Mouse (Mus musculus): ENCODE measurements around the gene Plac1.
"Not testable (repeated sequence)": the region's sequence is repeated elsewhere in the genome, so short reads cannot be mapped to it uniquely, and the experiment has no call there.

Plac1 gene

DNA sequence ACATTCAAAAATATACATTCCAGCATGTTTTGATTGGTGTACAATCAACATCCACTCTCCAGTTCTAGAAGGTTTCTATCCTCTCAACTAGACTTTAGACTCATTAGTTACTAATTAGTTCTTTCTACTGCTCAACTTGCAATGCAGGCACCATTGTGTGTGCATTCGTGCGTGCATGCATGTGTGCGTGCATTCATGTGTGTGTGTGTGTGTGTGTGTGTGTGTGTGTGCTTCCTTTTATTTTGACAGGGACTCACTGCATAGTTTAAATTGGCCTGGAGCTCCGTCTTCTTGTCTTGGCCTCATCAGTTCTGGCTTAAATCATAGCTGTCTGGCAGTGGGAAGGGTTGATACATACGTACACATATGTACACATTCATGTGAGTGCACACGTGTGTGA, 198.9 kb downstream of the Plac1 start:
- DNase-seq, result no peak

DNA sequence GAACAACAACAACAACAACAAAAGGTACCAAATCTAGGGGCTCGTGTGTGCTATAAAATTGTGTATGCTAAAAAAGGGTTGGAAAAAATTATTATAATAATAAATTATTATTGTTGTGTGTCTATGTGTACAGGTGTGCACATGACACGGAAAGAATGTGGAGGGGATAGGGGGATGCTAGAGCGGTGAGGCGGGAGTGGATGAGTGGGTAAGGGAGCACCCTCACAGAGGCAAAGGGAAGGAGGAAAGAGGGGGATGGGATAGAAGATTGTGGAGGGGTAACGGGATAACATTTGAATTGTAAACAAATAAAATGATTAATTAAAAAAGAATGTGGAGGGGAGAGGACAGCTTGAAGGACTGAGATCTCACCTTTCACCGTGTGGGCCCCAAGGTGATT, 199.8 kb downstream of the Plac1 start:
- no peak for DNase-seq

DNA sequence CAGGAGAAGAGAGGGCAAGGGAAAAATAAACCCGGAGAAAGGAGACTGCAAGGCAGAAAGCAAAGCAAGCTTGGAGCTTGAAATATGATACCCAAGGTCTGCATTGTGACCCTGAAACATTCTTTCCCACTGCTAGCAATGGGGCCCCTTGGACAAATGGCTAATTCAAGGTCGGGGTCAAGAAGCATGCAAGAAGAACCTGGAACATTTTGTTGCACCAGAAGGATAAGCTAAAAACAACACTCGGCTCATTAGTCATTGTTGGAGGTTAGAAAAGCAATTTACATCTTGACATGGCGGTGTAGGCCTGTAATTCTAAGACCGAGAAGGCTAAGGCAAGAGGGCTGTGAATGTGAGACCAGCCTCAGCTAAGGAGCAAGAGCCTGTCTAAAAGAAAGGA, 200.3 kb downstream of the Plac1 start:
- DNase-seq, result no peak

DNA sequence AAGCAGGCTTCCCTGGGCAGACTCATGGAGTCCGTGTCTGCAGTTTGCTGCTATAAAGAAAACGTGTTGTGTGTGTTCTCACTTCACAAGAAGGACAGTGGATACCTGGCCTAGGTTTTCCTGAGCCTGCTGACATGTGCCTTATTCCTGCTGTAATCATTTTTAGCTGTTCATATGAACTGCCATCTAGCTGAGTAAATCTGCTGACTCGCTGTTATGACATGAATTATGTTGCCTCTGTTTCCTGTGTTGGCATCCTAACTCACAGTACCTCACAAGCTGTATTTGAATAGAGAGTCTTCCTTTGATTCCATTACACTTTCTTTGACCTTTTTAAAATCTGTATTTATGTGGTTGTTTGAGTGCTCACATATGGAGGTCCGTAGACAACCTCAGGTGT, 201.7 kb downstream of the Plac1 start:
- no peak for DNase-seq

DNA sequence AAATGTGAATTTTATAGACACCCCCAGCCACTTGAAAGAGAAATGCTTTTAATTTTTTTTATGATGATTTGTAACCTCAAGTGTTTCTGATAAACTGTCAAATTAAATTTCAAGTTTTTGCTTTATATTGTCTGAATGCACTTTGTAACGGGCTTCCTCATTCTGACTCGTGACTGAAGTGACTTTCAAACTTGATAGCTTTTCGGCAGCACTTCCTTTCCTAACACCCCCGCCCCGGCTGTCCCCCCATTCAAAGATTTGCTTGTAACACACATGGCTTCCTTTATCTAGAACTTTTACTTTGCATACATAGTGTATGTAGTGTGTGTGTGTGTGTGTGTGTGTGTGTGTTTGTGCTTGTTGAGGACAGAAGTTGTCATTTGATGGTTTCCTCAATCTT, 210.4 kb downstream of the Plac1 start:
- no peak for DNase-seq

DNA sequence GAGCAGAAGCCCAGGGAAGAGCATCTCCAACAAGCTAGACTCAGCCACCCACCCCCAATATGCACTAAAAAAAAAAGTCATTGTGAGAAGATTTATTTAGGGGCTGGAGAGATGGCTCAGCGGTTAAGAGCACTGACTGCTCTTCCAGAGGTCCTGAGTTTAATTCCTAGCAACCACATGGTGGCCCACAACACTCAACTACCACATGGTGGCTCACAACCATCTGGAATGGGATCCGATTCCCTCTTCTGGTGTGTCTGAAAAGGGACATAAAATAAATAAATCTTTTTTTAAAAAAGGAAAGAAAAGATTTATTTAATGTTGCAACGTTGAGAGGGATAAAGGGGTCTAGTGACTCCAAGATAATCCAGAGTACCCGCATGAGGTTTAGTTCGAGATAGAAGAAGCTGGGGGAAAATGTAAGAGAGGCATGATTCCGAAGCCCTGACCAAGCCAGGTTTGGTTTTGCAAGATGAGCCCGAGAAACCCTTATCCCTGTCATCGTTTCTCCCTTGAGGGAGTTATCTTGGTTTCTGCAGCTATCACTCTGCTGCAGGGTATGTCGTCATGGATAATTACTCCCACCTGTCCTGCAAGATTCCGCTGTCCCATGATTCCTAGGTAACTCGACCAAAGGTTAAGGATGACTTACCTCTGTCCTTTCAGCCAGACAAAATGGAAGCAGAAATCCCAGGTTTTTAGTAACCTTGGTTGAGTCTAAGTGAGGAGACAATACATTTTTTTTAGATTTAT, 214.3 kb downstream of the Plac1 start:
- DNase-seq, result no peak

DNA sequence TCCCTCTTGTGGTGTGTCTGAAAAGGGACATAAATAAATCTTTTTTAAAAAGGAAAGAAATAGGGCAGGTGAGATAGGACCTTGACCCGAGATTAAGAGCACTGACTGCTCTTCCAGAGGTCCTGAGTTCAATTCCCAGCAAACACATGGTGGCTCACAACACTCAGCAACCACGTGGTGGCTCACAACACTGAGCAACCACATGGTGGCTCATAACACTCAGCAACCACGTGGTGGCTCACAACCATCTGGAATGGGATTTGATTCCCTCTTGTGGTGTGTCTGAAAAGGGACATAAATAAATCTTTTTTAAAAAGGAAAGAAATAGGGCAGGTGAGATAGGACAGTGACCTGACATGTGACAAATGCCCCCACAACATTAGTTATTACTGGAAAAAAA, 215.6 kb downstream of the Plac1 start:
- not testable (repeated sequence) for DNase-seq

DNA sequence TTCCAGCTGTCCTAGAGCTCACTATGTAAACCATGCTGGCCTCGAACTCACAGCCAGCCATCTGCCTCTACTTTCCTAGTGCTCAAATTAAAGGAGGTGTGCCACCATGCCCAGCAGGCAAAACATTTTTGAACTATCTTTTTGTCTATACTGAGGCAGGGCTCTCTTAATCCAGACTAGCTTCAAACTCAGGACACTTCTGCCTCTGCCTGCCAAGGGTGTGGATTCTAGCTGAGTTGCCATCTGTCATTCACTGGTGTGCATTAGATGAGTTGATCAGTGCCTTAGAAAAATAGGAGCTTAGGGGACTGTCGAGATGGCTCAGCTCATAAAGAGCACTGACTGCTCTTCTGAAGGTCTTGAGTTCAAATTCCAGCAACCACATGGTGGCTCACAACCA, 216.9 kb downstream of the Plac1 start:
- DNase-seq, result peak; percentile 48 to 58

Measured in cerebellum, adult 18-20 months (tissue).